Mouse (Mus musculus): ENCODE data around the gene Ptpn23.

GRCm38 (mm10) chr9:110388011-110388410, 20.0 kb downstream of the Ptpn23 start:
- no peak for TF ChIP-seq CTCF (conservative IDR thresholded peaks at IDR 0.05; ENCODE audit: low read length)
- no peak for TF ChIP-seq NANOG (IDR thresholded peaks at IDR 0.05; ENCODE audit: borderline replicate concordance, low read length)
